Mouse (Mus musculus) CH12.LX (cell line): ENCODE measurements at regions not wholly inside any gene's neighbourhood (a gene's known extent, or its start where the extent isn't known, plus 50 kb on each side); places are given as distances from the start of the nearest gene placed in this dataset.

Experiments used
- DNase-seq: peaks from one replicate; pipeline ENCODE4 v3.0.0-alpha.2; 2013; ENCODE audit errors: extremely low read depth
- H3K27ac ChIP-seq: 2 replicates; pipeline ENCODE4 v1.5.1; 2012; ENCODE audit warnings: low read depth, mild to moderate bottlenecking, control low read depth, moderate library complexity; ENCODE audit not compliant: insufficient read depth
- H3K27me3 ChIP-seq: replicated peaks from 2 replicates; pipeline ENCODE3; 2012; ENCODE audit warnings: inconsistent platforms
- H3K36me3 ChIP-seq, 2 experiments: replicated peaks in 1 of 2; 2 replicates each; pipeline versions ENCODE3 to v1.6.1; 2012; ENCODE audit warnings: inconsistent platforms in 1 of 2, low read length in 1 of 2, mild to moderate bottlenecking in 1 of 2, mixed read lengths in 1 of 2, moderate library complexity in 1 of 2; ENCODE audit not compliant: control insufficient read depth in 1 of 2, insufficient read depth in 1 of 2
- H3K4me1 ChIP-seq, 2 experiments: 2 replicates each; pipeline ENCODE4 v1.6.1; 2012; ENCODE audit warnings: inconsistent platforms in 1 of 2, moderate library complexity in 1 of 2; ENCODE audit not compliant: insufficient read depth in 2 of 2, control insufficient read depth in 1 of 2
- H3K4me2 ChIP-seq: 2 replicates; pipeline ENCODE4 v1.6.1; 2012; ENCODE audit warnings: low read depth, mild to moderate bottlenecking, control low read depth; ENCODE audit not compliant: poor library complexity, insufficient read depth, severe bottlenecking
- H3K4me3 ChIP-seq, 3 experiments: fragments of 150-350 bp in 1 of 3; sonication (generic) in 1 of 3; replicated peaks in 1 of 3; 2 replicates each; pipeline versions ENCODE3 to v1.5.1; 2011 to 2012; ENCODE audit warnings: low read depth in 2 of 3, low read length in 2 of 3, mild to moderate bottlenecking in 2 of 3, moderate library complexity in 2 of 3, control low read depth in 1 of 3, improper control_type of control experiment in 1 of 3, inconsistent platforms in 1 of 3, mixed read lengths in 1 of 3; ENCODE audit not compliant: poor library complexity in 1 of 3
- H3K79me2 ChIP-seq: replicated peaks from 2 replicates; pipeline ENCODE4 v1.6.1; 2012; ENCODE audit warnings: mild to moderate bottlenecking, moderate library complexity; ENCODE audit not compliant: control insufficient read depth, poor library complexity, insufficient read depth, severe bottlenecking; ENCODE audit errors: extremely low read depth
- H3K9ac ChIP-seq: 2 replicates; pipeline ENCODE4 v1.6.1; 2012; ENCODE audit warnings: low read depth, mild to moderate bottlenecking, control low read depth, moderate library complexity; ENCODE audit not compliant: insufficient read depth
- H3K9me3 ChIP-seq: replicated peaks from 2 replicates; pipeline ENCODE3; 2012; ENCODE audit warnings: low read length, inconsistent platforms, mixed read lengths
- CHD1 ChIP-seq: IDR thresholded peaks from 2 replicates; pipeline ENCODE4 v1.6.1; 2012; ENCODE audit warnings: low read depth, low read length, improper control_type of control experiment, inconsistent platforms
- CHD2 ChIP-seq: IDR thresholded peaks from 2 replicates; pipeline ENCODE4 v1.6.1; 2011; ENCODE audit warnings: low read length, improper control_type of control experiment
- CTCF ChIP-seq, 2 experiments: IDR thresholded peaks in 1 of 2; conservative IDR thresholded peaks in 1 of 2; 2 replicates each; pipeline ENCODE4 v1.5.1; 2011 to 2012; ENCODE audit warnings: low read depth in 2 of 2, low read length in 2 of 2, improper control_type of control experiment in 1 of 2, inconsistent platforms in 1 of 2, mild to moderate bottlenecking in 1 of 2, moderate library complexity in 1 of 2
- ELF1 ChIP-seq: IDR thresholded peaks from 2 replicates; pipeline ENCODE4 v1.6.1; 2014; ENCODE audit warnings: low read depth, mild to moderate bottlenecking, inconsistent platforms, low read length, improper control_type of control experiment
- ETS1 ChIP-seq: conservative IDR thresholded peaks from 2 replicates; pipeline ENCODE4 v1.6.1; 2012; ENCODE audit warnings: low read depth, mild to moderate bottlenecking, inconsistent platforms, low read length, improper control_type of control experiment, moderate library complexity
- JUN ChIP-seq: IDR thresholded peaks from 2 replicates; pipeline ENCODE4 v1.6.1; 2011; ENCODE audit warnings: low read depth, mild to moderate bottlenecking, low read length, improper control_type of control experiment, moderate library complexity; ENCODE audit not compliant: insufficient read depth
- JUND ChIP-seq: conservative IDR thresholded peaks from 2 replicates; pipeline ENCODE4 v1.6.1; 2011; ENCODE audit warnings: low read depth, low read length, improper control_type of control experiment
- MAFK ChIP-seq: IDR thresholded peaks from 2 replicates; pipeline ENCODE4 v1.6.1; 2011; ENCODE audit warnings: low read length, improper control_type of control experiment; ENCODE audit not compliant: insufficient replicate concordance
- MAX ChIP-seq: IDR thresholded peaks from 2 replicates; pipeline ENCODE4 v1.6.1; 2011; ENCODE audit warnings: low read length, improper control_type of control experiment
- MAZ ChIP-seq: IDR thresholded peaks from 2 replicates; pipeline ENCODE4 v1.6.1; 2012; ENCODE audit warnings: low read depth, mild to moderate bottlenecking, inconsistent platforms, low read length, improper control_type of control experiment, moderate library complexity
- MEF2A ChIP-seq: IDR thresholded peaks from 2 replicates; pipeline ENCODE4 v1.6.1; 2014; ENCODE audit warnings: low read depth, mild to moderate bottlenecking, inconsistent platforms, low read length, improper control_type of control experiment, borderline replicate concordance
- MXI1 ChIP-seq: IDR thresholded peaks from 2 replicates; pipeline ENCODE4 v1.6.1; 2011; ENCODE audit warnings: mild to moderate bottlenecking, low read depth, low read length, improper control_type of control experiment
- MYC ChIP-seq: IDR thresholded peaks from 2 replicates; pipeline ENCODE4 v1.6.1; 2011; ENCODE audit warnings: low read depth, mild to moderate bottlenecking, improper control_type of control experiment, low read length
- NELFE ChIP-seq: IDR thresholded peaks from 2 replicates; pipeline ENCODE4 v1.6.1; 2011; ENCODE audit warnings: low read depth, low read length, improper control_type of control experiment
- POLR2A ChIP-seq: IDR thresholded peaks from 2 replicates; pipeline ENCODE4 v1.6.1; 2011; ENCODE audit warnings: low read depth, mild to moderate bottlenecking, improper control_type of control experiment, low read length
- SIN3A ChIP-seq: IDR thresholded peaks from 2 replicates; pipeline ENCODE4 v1.6.1; 2012; ENCODE audit warnings: low read length, improper control_type of control experiment, inconsistent platforms
- SMC3 ChIP-seq: IDR thresholded peaks from 2 replicates; pipeline ENCODE4 v1.6.1; 2011; ENCODE audit warnings: low read depth, low read length, improper control_type of control experiment
- TBP ChIP-seq: conservative IDR thresholded peaks from 2 replicates; pipeline ENCODE4 v1.6.1; 2011; ENCODE audit warnings: low read depth, low read length, improper control_type of control experiment
- UBTF ChIP-seq: IDR thresholded peaks from 2 replicates; pipeline ENCODE4 v1.6.1; 2012; ENCODE audit warnings: low read depth, mild to moderate bottlenecking, inconsistent platforms, low read length, improper control_type of control experiment, moderate library complexity
- USF1 ChIP-seq: IDR thresholded peaks from 2 replicates; pipeline ENCODE4 v1.6.1; 2014; ENCODE audit warnings: low read depth, mild to moderate bottlenecking, inconsistent platforms, low read length, improper control_type of control experiment
- ZC3H11A ChIP-seq: IDR thresholded peaks from 2 replicates; pipeline ENCODE4 v1.6.1; 2012; ENCODE audit warnings: low read depth, mild to moderate bottlenecking, inconsistent platforms, low read length, improper control_type of control experiment
- ZKSCAN1 ChIP-seq: IDR thresholded peaks from 2 replicates; pipeline ENCODE4 v1.6.1; 2012; ENCODE audit warnings: low read depth, inconsistent platforms, low read length, improper control_type of control experiment, borderline replicate concordance
- dilution Hi-C: fragments of 300-500 bp; cut with MboI; formaldehyde crosslinking; loops from 2 replicates; pipeline ENCODE4 v1.14.3; 2020; ENCODE audit warnings: low sequenced_read_pairs; ENCODE audit not compliant: extremely low pct_unique_long_range_greater_than_20kb, extremely low pct_ligation_motif_present
- in situ Hi-C: fragments of 300-500 bp; cut with MboI; formaldehyde crosslinking; loops from 3 replicates; pipeline ENCODE4 v1.14.3; 2019; ENCODE audit warnings: low sequenced_read_pairs, low pct_ligation_motif_present, low pct_unique_long_range_greater_than_20kb, mixed read lengths

DNA sequence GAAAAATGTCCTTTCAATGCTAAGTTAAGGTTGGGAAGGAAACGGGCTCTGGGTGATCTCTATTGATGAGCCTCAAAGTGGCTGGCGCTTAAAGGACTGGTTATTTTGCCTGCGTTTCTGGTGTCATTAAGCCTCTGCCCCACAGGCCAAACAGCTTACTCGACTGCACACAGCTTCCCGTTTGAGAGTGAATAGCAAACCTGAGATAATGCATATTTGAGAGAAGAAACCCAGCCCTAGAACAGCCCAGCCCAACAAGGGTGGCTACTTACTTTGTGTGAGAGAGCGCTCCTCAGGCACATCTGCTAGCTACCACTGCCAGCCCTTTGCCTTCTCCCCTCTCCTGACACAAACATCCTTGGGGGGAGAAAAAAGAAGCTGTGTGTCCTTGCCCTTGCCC is 201.7 kb downstream of the Grb14 start:
- H3K4me2 ChIP-seq, result no peak overlapping the region
- H3K79me2 ChIP-seq, result no peaks in the 10 kb centered on the region
- H3K9ac ChIP-seq, result no peak overlapping the region
- no peaks in the 10 kb centered on the region for H3K27me3 ChIP-seq
- H3K9me3 ChIP-seq, result no peaks in the 10 kb centered on the region
- in situ Hi-C loops, result no loop called here
- TF ChIP-seq ELF1, result no peak
- no peak for TF ChIP-seq NELFE
- no peak for TF ChIP-seq MEF2A
- TF ChIP-seq TBP, result no peak
- TF ChIP-seq JUN, result no peak
- no peak for TF ChIP-seq MYC
- TF ChIP-seq MAZ, result no peak
- no peak for TF ChIP-seq CHD1
- no peak for TF ChIP-seq ZC3H11A
- TF ChIP-seq MXI1, result no peak
- TF ChIP-seq USF1, result no peak
- TF ChIP-seq, all 38 proteins: peak for 0
- dilution Hi-C loops, result no loop called here
- H3K27ac ChIP-seq, result no peak overlapping the region
- no peaks in the 10 kb centered on the region for H3K36me3 ChIP-seq
- H3K4me1 ChIP-seq, result no peaks in the 10 kb centered on the region
- DNase-seq, result no peak
- H3K4me3 ChIP-seq, result no peak overlapping the region

GRCm38 (mm10) chr2:64818159-64818558 is 206.6 kb downstream of the Grb14 start:
- H3K4me1 ChIP-seq, result no peaks in the 10 kb centered on the region
- TF ChIP-seq SMC3 (no peak), NELFE (no peak), ZKSCAN1 (no peak), USF1 (no peak), MAFK (no peak), CHD2 (no peak), JUN (no peak), MAX (no peak), ETS1 (no peak), CTCF (conservative IDR thresholded peaks at IDR 0.05 in 1 of 2, IDR thresholded peaks at IDR 0.05 in 1 of 2; ENCODE audit: low read depth in 2 of 2, low read length in 2 of 2) (no peak), POLR2A (no peak), MYC (no peak), JUND (no peak), MEF2A (no peak), SIN3A (no peak), CHD1 (no peak), UBTF (no peak)
- no peaks in the 10 kb centered on the region for H3K9me3 ChIP-seq
- no peak overlapping the region for H3K27ac ChIP-seq
- H3K27me3 ChIP-seq, result no peaks in the 10 kb centered on the region
- dilution Hi-C loops, result no loop called here
- in situ Hi-C loops, result no loop called here
- H3K9ac ChIP-seq, result no peak overlapping the region
- no peaks in the 10 kb centered on the region for H3K79me2 ChIP-seq
- H3K36me3 ChIP-seq, result no peaks in the 10 kb centered on the region
- no peak overlapping the region for H3K4me2 ChIP-seq
- no peak overlapping the region for H3K4me3 ChIP-seq
- no peak for DNase-seq
